Mouse (Mus musculus) forebrain, embryonic 11.5 days (tissue): Measurements from ENCODE around the gene Trpc7. TPM values are rescaled to one million over a fixed set of nuclear protein-coding genes. Genes with fewer than 3 reads are reported as not detected.

Source experiments
- ATAC-seq: fragments of 200-750 bp; cut with Nextera tagmentation; replicated peaks from 2 replicates; pipeline ENCODE4 v1.8.0; 2017; ENCODE audit warnings: moderate TSS enrichment; ENCODE audit not compliant: low FRiP score
- DNase-seq: peaks from one replicate; pipeline ENCODE4 v3.0.0-alpha.2; 2017; ENCODE audit warnings: low spot score
- H3K27ac ChIP-seq: fragments of 300-500 bp; sonication (generic); 2 replicates; pipeline ENCODE4 v1.5.1; 2014; ENCODE audit warnings: low read depth, low read length
- H3K27me3 ChIP-seq: fragments of 300-500 bp; sonication (generic); 2 replicates; pipeline ENCODE4 v1.6.1; 2014; ENCODE audit warnings: mild to moderate bottlenecking, low read length, mixed read lengths; ENCODE audit not compliant: control insufficient read depth, insufficient read depth
- H3K36me3 ChIP-seq: fragments of 300-500 bp; sonication (generic); 2 replicates; pipeline ENCODE4 v1.6.1; 2014; ENCODE audit warnings: mild to moderate bottlenecking, low read length, moderate library complexity, mixed read lengths; ENCODE audit not compliant: control insufficient read depth, insufficient read depth
- H3K4me1 ChIP-seq: fragments of 300-500 bp; sonication (generic); replicated peaks from 2 replicates; pipeline ENCODE4 v1.6.1; 2014; ENCODE audit warnings: low read length, mixed read lengths; ENCODE audit not compliant: control insufficient read depth, insufficient read depth
- H3K4me2 ChIP-seq: fragments of 300-500 bp; sonication (generic); 2 replicates; pipeline ENCODE4 v1.6.1; 2014; ENCODE audit warnings: low read depth, mild to moderate bottlenecking, low read length, moderate library complexity, mixed read lengths; ENCODE audit not compliant: severe bottlenecking
- H3K4me3 ChIP-seq: fragments of 300-500 bp; sonication (generic); 2 replicates; pipeline ENCODE4 v1.5.1; 2014; ENCODE audit warnings: low read depth, low read length
- H3K9ac ChIP-seq: fragments of 300-500 bp; sonication (generic); 2 replicates; pipeline ENCODE4 v1.6.1; 2014; ENCODE audit warnings: low read length
- H3K9me3 ChIP-seq: fragments of 300-500 bp; sonication (generic); 2 replicates; pipeline ENCODE4 v1.6.1; 2016; ENCODE audit warnings: low read length, mixed read lengths; ENCODE audit not compliant: control insufficient read depth
- WGBS: fragments of 180-500 bp; shearing (Covaris S2); extraction: QIAGEN DNeasy Blood & Tissue Kit; methylation state at CpG from one replicate; pipeline ENCODE4 v1.1.7; 2014; 5-methylcytosine and 5-hydroxymethylcytosine counted together
- polyA plus RNA-seq: library from polyadenylated mRNA; unstranded; fragments of >200 nt; fragmentation: Nextera tagmentation; extraction: Ambion mirVana; gene quantifications from 2 replicates; pipeline ENCODE4 v1.2.1, GENCODE M21; 2014

Gene Trpc7
- not detected in 2 replicates for polyA plus RNA-seq

DNA sequence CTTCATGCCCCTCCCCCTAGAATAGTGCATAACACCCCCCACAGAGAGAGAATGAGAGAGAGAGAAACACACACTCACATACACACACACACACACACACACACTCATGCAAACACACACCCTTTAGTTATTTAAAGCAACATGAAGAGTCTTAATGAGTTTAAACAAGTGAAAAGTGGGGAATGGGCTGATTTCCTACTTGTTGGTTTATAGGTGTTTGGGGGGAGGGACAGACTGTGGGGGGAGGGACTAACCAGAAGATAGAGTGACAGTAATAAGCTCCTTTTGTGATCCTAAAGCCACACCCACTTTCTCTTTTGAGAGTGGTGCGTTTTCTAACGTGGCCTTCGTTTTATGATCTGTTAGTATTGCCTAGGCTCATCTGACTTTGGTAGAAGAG is at the start of gene Trpc7:
Gene Trpc7 (minus strand): TSS at position 101 of the 400 bp plus-strand sequence.
- H3K4me2 ChIP-seq, result peak within 1 kb of the TSS; percentile 15; the same call in 1 of the 2 replicates
- no peaks in the 10 kb centered on the region for H3K36me3 ChIP-seq
- no peaks in the 10 kb centered on the region for H3K9me3 ChIP-seq
- WGBS, result 80% methylated on average over 3 of the region's 3 CpGs
- no peak for DNase-seq
- H3K4me3 ChIP-seq, result no peak within 1 kb of the TSS
- H3K9ac ChIP-seq, result no peak within 1 kb of the TSS
- no peak for ATAC-seq
- no peak within 1 kb of the TSS for H3K27ac ChIP-seq
- no peaks in the 10 kb centered on the region for H3K27me3 ChIP-seq
- H3K4me1 ChIP-seq, result no peaks in the 10 kb centered on the region

DNA sequence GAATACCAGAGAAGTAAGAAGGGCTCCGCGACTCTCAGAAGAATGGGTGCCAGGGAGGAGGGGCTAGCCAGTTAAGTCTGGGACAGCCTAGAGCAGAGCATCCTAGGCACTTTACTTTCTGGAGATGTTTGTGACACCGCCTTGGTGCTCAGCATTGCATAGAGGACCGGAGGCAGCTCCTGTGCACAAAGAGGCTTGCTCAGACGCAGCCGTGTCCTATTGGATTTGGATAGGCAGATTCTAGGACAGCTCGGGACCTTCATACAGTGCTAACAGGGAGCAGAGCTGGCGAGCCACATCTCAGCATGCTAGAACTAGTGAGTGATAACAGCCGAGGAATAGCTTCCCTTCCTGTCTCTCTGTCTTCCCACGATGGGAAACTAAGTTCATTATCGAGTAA is 43.5 kb upstream of the Trpc7 start:
- WGBS, result 86% methylated on average over 11 of the region's 11 CpGs
- Histone ChIP-seq H3K4me1 (no peaks in the 10 kb centered on the region), H3K4me3 (no peak overlapping the region), H3K27ac (no peak overlapping the region), H3K9ac (no peak overlapping the region), H3K36me3 (no peaks in the 10 kb centered on the region), H3K9me3 (no peaks in the 10 kb centered on the region), H3K27me3 (no peaks in the 10 kb centered on the region), H3K4me2 (no peak overlapping the region)
- ATAC-seq (no peak), DNase-seq (no peak)

DNA sequence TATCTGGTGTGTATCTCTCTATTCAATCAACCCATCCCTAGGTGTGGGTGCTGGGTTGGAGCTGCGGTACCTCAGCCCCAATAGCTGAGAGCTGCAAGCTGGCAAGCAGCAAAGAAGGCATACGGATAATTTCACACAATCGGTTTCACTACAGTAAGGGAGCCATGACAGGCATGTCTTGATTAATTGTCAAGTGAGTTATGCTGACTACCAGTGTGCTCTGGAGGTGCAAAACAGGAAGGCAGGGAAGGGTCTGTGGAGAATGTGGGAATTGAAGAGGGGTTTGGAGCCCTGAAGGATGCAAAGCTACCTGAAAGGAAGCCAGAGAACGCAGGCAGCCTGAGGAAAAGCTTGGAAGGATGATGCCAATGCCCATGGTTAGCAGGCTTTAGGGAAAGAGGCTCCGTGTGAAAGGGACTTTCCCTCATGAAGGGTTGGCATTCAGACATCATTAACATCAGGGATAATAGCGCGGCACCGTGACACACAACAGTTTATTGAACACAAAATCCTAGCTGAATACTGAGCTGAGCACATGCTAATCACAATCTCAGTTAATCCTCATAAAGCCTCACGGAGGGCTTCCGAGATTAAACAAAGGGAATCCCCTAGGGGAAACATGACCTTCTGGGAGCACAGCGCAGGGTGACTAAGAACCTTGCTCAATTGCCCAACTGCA is 38.2 kb upstream of the Trpc7 start:
- DNase-seq (no peak), ATAC-seq (0 out of 2 replicates have a peak, but pooled peaks have one; percentile 39)
- H3K9ac ChIP-seq, result no peak overlapping the region
- 28% methylated on average over 11 of the region's 11 CpGs for WGBS
- no peaks in the 10 kb centered on the region; the same call in 1 of the 2 replicates for H3K27me3 ChIP-seq
- H3K36me3 ChIP-seq, result no peaks in the 10 kb centered on the region
- no peak overlapping the region for H3K4me2 ChIP-seq
- H3K27ac ChIP-seq, result no peak overlapping the region
- no peak overlapping the region for H3K4me3 ChIP-seq
- peaks cover 2% of the 10 kb centered on the region; the same call in 1 of the 2 replicates for H3K9me3 ChIP-seq
- peaks cover 7% of the 10 kb centered on the region; the same call in 1 of the 2 replicates for H3K4me1 ChIP-seq

DNA sequence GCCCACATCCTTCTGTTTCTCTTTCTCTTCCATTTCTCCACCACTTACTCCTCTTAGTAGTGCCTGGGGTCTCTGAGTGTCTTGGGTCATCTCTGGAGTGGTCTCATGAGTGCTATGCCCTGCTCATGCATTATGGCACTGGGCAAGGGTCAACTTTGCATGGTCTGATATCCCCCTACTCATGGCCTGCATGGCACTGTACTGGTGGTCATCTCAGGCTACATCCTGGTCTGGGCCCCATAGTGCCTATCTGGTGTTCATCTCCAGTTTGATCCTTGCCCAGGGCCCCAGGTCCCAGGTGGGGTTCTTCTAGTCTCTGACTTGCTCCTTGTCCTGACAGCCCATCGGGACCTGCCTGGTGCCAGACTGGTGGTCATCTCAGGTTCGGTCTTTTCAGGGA is 34.6 kb upstream of the Trpc7 start:
- Histone ChIP-seq H3K4me1 (peaks cover 7% of the 10 kb centered on the region; the same call in 1 of the 2 replicates), H3K27me3 (no peaks in the 10 kb centered on the region; the same call in 1 of the 2 replicates), H3K4me2 (no peak overlapping the region), H3K36me3 (no peaks in the 10 kb centered on the region), H3K9me3 (peaks cover 2% of the 10 kb centered on the region; the same call in 1 of the 2 replicates), H3K27ac (no peak overlapping the region), H3K9ac (no peak overlapping the region), H3K4me3 (no peak overlapping the region)
- WGBS, result 96% methylated on average over 2 of the region's 2 CpGs
- no peak for DNase-seq
- no peak for ATAC-seq

DNA sequence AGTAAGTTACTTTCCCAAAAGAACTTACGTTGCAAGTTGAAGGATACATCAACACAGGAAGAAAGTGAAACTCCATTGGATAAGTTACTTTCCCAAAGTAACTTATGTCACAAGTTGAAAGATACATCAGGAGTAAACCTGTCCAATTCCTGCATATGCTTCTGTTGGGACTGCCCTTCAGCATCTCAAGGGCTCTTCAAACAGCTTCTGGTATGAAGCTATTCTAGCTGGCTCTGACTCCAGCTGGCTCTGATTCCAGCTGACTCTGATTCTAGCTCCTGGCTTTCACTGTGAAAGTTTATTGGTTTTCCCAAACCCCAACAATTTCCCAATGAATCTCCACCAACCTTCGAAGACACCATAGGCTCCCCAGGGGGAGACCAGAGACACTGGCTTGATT is 27.2 kb upstream of the Trpc7 start:
- Histone ChIP-seq H3K9ac (no peak overlapping the region), H3K4me1 (no peaks in the 10 kb centered on the region), H3K9me3 (no peaks in the 10 kb centered on the region), H3K4me2 (no peak overlapping the region), H3K36me3 (no peaks in the 10 kb centered on the region), H3K27ac (no peak overlapping the region), H3K27me3 (no peaks in the 10 kb centered on the region), H3K4me3 (no peak overlapping the region)
- no peak for DNase-seq
- no peak for ATAC-seq
- WGBS, result 85% methylated on average over 2 of the region's 2 CpGs

DNA sequence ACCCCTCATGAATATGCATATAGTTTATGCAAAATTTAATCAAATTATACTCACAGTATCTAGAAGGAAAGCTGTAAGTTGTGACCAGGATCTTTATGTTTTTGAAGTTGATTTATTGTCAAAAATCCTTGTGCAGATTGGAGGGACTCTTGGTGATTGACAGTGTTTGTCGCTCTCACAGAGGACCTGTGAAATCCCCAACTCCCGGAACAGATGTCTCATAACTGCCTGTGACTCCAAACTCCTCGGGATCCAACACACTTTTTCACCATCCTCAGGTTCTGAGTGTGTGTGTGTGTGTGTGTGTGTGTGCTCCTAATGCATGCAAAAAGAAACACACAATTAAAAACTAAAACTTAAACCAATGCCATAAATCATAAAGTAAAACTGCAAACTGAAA is 25.5 kb upstream of the Trpc7 start:
- no peak overlapping the region for H3K9ac ChIP-seq
- 77% methylated on average over 3 of the region's 3 CpGs for WGBS
- no peaks in the 10 kb centered on the region for H3K36me3 ChIP-seq
- ATAC-seq (no peak), DNase-seq (no peak)
- H3K27me3 ChIP-seq, result no peaks in the 10 kb centered on the region
- no peaks in the 10 kb centered on the region for H3K4me1 ChIP-seq
- H3K9me3 ChIP-seq, result no peaks in the 10 kb centered on the region
- no peak overlapping the region for H3K27ac ChIP-seq
- H3K4me3 ChIP-seq, result no peak overlapping the region
- H3K4me2 ChIP-seq, result no peak overlapping the region

DNA sequence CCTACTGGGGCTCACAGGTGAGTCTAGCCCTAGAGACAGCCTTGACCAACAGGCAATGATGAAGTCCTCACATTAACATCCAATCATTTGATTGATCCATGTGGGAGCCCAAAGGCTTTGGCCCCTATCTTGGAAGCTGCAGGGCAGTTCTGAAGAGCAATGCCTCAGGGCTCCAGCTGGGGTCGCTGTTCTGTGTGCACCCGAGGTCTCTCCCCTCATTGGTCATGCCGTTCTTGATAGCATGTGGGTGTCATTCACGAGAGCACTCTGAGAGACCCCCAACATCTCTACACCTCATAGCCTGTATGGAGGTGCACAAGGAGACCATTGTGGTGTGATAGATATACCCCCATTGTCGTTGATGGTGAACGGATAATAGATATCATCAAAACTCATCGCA is 18.9 kb upstream of the Trpc7 start:
- WGBS, result 80% methylated on average over 7 of the region's 7 CpGs
- Histone ChIP-seq H3K27ac (no peak overlapping the region), H3K4me2 (no peak overlapping the region), H3K4me1 (no peaks in the 10 kb centered on the region), H3K4me3 (no peak overlapping the region), H3K9me3 (no peaks in the 10 kb centered on the region), H3K27me3 (no peaks in the 10 kb centered on the region), H3K9ac (no peak overlapping the region), H3K36me3 (no peaks in the 10 kb centered on the region)
- no peak for DNase-seq
- no peak for ATAC-seq

DNA sequence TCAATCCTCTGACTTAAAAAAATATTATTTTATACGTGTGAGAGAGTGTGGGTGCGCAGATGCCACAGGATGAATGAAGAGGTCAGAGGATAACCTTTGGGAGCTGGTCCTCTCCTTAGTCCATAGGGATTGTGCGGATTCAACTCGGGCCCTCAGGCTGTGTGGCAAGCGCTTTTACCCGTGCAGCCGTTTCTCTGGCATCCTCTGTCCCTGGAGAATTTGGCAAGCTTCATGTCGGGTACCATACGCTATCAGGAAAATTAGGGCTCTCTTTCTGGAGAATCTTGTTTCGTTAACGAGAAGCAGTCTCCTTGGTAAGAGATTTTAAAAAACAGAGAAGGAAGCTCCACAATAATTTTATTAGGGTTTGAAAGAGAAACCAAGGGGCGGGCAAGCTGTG is 15.3 kb upstream of the Trpc7 start:
- no peak for DNase-seq
- WGBS, result 74% methylated on average over 12 of the region's 12 CpGs

DNA sequence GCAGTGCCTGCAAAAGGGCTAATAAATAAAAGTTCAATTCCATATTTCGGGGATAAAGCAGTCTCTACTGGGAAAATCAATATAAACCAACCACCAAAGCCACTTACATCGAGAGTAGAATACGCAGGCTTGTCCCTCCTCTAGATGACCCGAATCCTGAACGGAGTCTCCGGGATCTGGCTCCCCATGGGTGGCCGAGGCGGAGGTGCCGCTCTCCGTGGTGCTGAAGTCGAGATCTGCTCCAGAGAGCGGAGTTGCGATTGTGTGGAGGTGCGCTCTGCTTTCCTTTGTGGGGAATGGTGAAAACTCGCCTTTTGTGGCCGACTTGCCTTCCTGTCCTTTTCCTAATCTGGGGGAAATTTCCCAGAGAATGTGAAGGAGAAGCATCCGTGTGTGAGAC is 407 bp downstream of the Trpc7 start:
- Histone ChIP-seq H3K9me3 (no peaks in the 10 kb centered on the region), H3K27ac (no peak overlapping the region), H3K27me3 (no peaks in the 10 kb centered on the region), H3K4me1 (no peaks in the 10 kb centered on the region), H3K4me3 (no peak overlapping the region), H3K36me3 (no peaks in the 10 kb centered on the region), H3K4me2 (peak overlapping the region; percentile 15; the same call in 1 of the 2 replicates), H3K9ac (no peak overlapping the region)
- no peak for ATAC-seq
- peak; percentile 90 for DNase-seq
- WGBS, result 4% methylated on average over 17 of the region's 17 CpGs

More for the DNA sequence above, 15.3 kb upstream of the Trpc7 start:
- no peak for ATAC-seq
- H3K4me2 ChIP-seq, result no peak overlapping the region
- H3K27me3 ChIP-seq, result no peaks in the 10 kb centered on the region
- no peak overlapping the region for H3K27ac ChIP-seq
- no peak overlapping the region for H3K4me3 ChIP-seq
- H3K9ac ChIP-seq, result no peak overlapping the region
- H3K36me3 ChIP-seq, result no peaks in the 10 kb centered on the region
- H3K9me3 ChIP-seq, result no peaks in the 10 kb centered on the region
- no peaks in the 10 kb centered on the region for H3K4me1 ChIP-seq
